Mouse (Mus musculus) adrenal gland, postnatal 0 days (tissue): ENCODE measurements around the gene Hmces. TPM values are rescaled to one million over a fixed set of nuclear protein-coding genes. Genes with fewer than 3 reads are reported as not detected.

Experiments used
- microRNA-seq: library from miRNA; unstranded; fragments of <30 nt; microRNA quantifications from one replicate; pipeline ENCODE4, GENCODE M21; 2016; ENCODE audit warnings: borderline replicate concordance; ENCODE audit not compliant: insufficient number of aligned reads
- polyA plus RNA-seq: library from polyadenylated mRNA; unstranded; fragments of >200 nt; fragmentation: Nextera tagmentation; extraction: Ambion mirVana; gene quantifications from 2 replicates; pipeline ENCODE4 v1.2.1, GENCODE M21; 2015

Hmces gene
- 21.0 and 29.1 TPM in 2 replicates for polyA plus RNA-seq

GRCm38 (mm10) chr6:87913661-87914325, at the start of gene Hmces:
Hmces (plus strand) TSS chr6:87913935.

GRCm38 (mm10) chr6:87887594-87888233, 26.0 kb upstream of the Hmces start, which contains the start of gene Copg1:
Copg1 (plus strand) TSS chr6:87887814.

GRCm38 (mm10) chr6:87981547-87982256, 68.0 kb downstream of the Hmces start, which contains the start of gene H1fx:
H1fx (minus strand) TSS chr6:87981637.

Small RNA genes lying within 50 kb of the gene (microRNA-seq; reads per million reads assigned to microRNA genes)
- gene Gm47286: 1.1 reads per million

Other genes starting within 250 kb of the Hmces start
- gene Aplf, start 241.7 kb upstream of the Hmces start, polyA plus RNA-seq: 9.8 and 13.8 TPM in 2 replicates
- 0.97 and 2.3 TPM in 2 replicates for gene Efcc1, start 183.1 kb upstream of the Hmces start, polyA plus RNA-seq
- gene Gp9, start 135.9 kb upstream of the Hmces start, polyA plus RNA-seq: 2.2 and 3.0 TPM in 2 replicates
- 13.7 and 15.6 TPM in 2 replicates for gene Rab43, start 101.8 kb upstream of the Hmces start, polyA plus RNA-seq
- 2.2 and 2.6 TPM in 2 replicates for gene Gm45140, start 78.1 kb upstream of the Hmces start, polyA plus RNA-seq
- gene Isy1, start 75.1 kb upstream of the Hmces start, polyA plus RNA-seq: 29.0 and 34.7 TPM in 2 replicates
- 1,034 and 1,061 TPM in 2 replicates for gene Cnbp, start 62.8 kb upstream of the Hmces start, polyA plus RNA-seq
- gene Copg1, start 26.1 kb upstream of the Hmces start, polyA plus RNA-seq: 66.7 and 84.6 TPM in 2 replicates
- gene H1fx, start 67.7 kb downstream of the Hmces start, polyA plus RNA-seq: 49.4 and 70.4 TPM in 2 replicates
- 190 and 234 TPM in 2 replicates for gene Rab7, start 131.3 kb downstream of the Hmces start, polyA plus RNA-seq
- 145 and 207 TPM in 2 replicates for gene Rpn1, start 170.5 kb downstream of the Hmces start, polyA plus RNA-seq